Mouse (Mus musculus) limb, embryonic 12.5 days (tissue): ENCODE data around the gene AU018091. TPM values are rescaled to one million over a fixed set of nuclear protein-coding genes. Genes with fewer than 3 reads are reported as not detected.
"Not testable (repeated sequence)": the region's sequence is repeated elsewhere in the genome, so short reads cannot be mapped to it uniquely, and the experiment has no call there.

Experiments used
- ATAC-seq: fragments of 200-750 bp; cut with Nextera tagmentation; 2 replicates; pipeline ENCODE4 v1.8.0; 2017; ENCODE audit warnings: low read depth, moderate TSS enrichment; ENCODE audit not compliant: insufficient number of reproducible peaks, insufficient read depth, low FRiP score, low TSS enrichment
- H3K27ac ChIP-seq: fragments of 300-500 bp; sonication (generic); 2 replicates; pipeline ENCODE4 v1.5.1; 2016; ENCODE audit warnings: mild to moderate bottlenecking, moderate library complexity
- H3K27me3 ChIP-seq: fragments of 300-500 bp; sonication (generic); 2 replicates; pipeline ENCODE4 v1.6.1; 2016; ENCODE audit warnings: mild to moderate bottlenecking, moderate library complexity
- H3K36me3 ChIP-seq: fragments of 300-500 bp; sonication (generic); 2 replicates; pipeline ENCODE4 v1.6.1; 2016; ENCODE audit warnings: mild to moderate bottlenecking, moderate library complexity
- H3K4me1 ChIP-seq: fragments of 300-500 bp; sonication (generic); replicated peaks from 2 replicates; pipeline ENCODE4 v1.6.1; 2016
- H3K4me2 ChIP-seq: fragments of 300-500 bp; sonication (generic); 2 replicates; pipeline ENCODE4 v1.6.1; 2016; ENCODE audit warnings: mild to moderate bottlenecking, moderate library complexity
- H3K4me3 ChIP-seq: fragments of 300-500 bp; sonication (generic); replicated peaks from 2 replicates; pipeline ENCODE4 v1.5.1; 2016; ENCODE audit warnings: mild to moderate bottlenecking
- H3K9ac ChIP-seq: fragments of 300-500 bp; sonication (generic); replicated peaks from 2 replicates; pipeline ENCODE4 v1.6.1; 2016; ENCODE audit warnings: mild to moderate bottlenecking, moderate library complexity
- H3K9me3 ChIP-seq: fragments of 300-500 bp; sonication (generic); 2 replicates; pipeline ENCODE4 v1.6.1; 2016; ENCODE audit warnings: mild to moderate bottlenecking, moderate library complexity
- WGBS: fragments of 180-500 bp; shearing (Covaris S2); methylation state at CpG from one replicate; pipeline ENCODE4 v1.1.7; 2016; 5-methylcytosine and 5-hydroxymethylcytosine counted together
- polyA plus RNA-seq: library from polyadenylated mRNA; unstranded; fragments of >200 nt; fragmentation: Nextera tagmentation; extraction: Ambion mirVana; gene quantifications from 2 replicates; pipeline ENCODE4 v1.2.1, GENCODE M21; 2016

The AU018091 gene
- polyA plus RNA-seq, 1 experiment from 2014 or later, result 0.54 TPM

DNA sequence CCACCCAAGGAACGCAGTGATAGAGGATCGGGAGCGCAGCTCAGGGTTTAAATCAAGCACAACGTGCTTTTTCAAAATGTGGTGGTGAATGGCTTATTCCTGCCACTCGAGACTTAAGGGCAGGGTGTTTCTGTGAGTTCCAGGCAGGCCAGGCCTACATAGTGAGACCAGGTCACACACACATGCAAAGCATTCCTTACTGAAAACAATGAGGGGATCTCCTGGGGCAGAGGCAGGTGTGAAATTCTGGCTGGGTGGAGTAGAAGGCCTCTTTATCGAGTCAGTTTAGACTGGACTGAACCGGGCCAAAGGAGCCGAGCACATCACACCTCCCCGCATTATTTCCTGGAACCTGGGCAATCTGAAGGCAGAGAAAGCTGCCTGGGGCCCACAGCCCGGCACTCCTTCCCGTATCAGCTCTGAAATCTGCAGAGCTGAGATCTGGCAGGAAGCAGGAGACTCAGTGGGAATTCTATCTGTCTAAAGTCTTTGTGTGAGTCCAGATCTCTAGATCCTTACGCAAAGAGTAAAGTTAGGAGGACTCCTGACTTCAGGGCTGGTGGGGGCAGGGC, 32.2 kb upstream of the AU018091 start:
- no peaks in the 10 kb centered on the region for H3K9me3 ChIP-seq
- no peaks in the 10 kb centered on the region; the same call in 1 of the 2 replicates for H3K4me1 ChIP-seq
- H3K4me3 ChIP-seq, result no peak overlapping the region
- no peak overlapping the region for H3K27ac ChIP-seq
- H3K27me3 ChIP-seq, result no peaks in the 10 kb centered on the region
- ATAC-seq, result no peak
- no peaks in the 10 kb centered on the region for H3K36me3 ChIP-seq
- no peak overlapping the region for H3K9ac ChIP-seq
- no peak overlapping the region for H3K4me2 ChIP-seq
- WGBS, result 22% methylated on average over 12 of the region's 12 CpGs

DNA sequence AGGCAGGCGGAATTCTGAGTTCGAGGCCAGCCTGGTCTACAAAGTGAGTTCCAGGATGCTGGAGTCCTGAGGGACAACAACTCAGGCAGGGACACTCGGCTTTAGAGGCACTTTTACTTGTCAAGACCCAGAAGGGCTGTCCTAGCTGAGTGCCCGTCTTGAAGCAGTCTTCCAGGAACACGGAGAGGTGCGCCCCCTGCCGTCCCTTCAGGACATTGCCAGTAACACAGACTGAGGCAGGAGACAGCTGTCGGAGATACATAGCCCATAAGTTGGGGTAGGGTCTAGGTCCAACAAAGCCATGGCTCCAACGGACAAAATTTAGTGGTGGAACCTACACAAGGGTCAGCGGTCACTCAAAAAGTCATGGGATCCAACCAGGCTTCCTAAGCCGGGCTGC, 29.9 kb upstream of the AU018091 start:
- ATAC-seq, result no peak

DNA sequence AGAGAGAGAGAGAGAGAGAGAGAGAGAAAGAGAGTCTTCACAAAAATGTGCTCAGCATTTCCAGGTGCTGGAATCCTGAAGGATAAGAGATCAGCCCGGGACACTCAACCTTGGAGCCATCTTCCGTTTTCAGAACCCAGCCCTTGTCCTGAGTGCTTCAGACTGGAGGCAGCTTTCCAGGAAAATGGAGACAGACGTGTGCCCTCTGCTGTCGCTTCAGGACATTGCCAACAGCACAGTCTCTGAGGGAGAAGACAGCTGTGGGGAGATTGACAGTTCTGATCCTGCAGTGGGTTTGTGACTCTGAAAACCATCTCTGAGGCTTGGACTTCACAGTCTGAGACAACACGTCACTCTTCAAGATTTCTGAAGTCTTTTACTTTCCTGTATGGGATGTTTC, 26.8 kb upstream of the AU018091 start:
- no peaks in the 10 kb centered on the region for H3K4me1 ChIP-seq
- no peaks in the 10 kb centered on the region for H3K36me3 ChIP-seq
- H3K27me3 ChIP-seq, result no peaks in the 10 kb centered on the region
- no peak overlapping the region for H3K27ac ChIP-seq
- 68% methylated on average over 5 of the region's 5 CpGs for WGBS
- no peaks in the 10 kb centered on the region for H3K9me3 ChIP-seq
- no peak for ATAC-seq
- no peak overlapping the region for H3K4me2 ChIP-seq
- H3K9ac ChIP-seq, result no peak overlapping the region
- no peak overlapping the region for H3K4me3 ChIP-seq

More for the DNA sequence above, 29.9 kb upstream of the AU018091 start:
- H3K9me3 ChIP-seq, result no peaks in the 10 kb centered on the region
- H3K36me3 ChIP-seq, result no peaks in the 10 kb centered on the region
- no peak overlapping the region for H3K4me3 ChIP-seq
- no peaks in the 10 kb centered on the region for H3K27me3 ChIP-seq
- H3K4me2 ChIP-seq, result no peak overlapping the region
- 47% methylated on average over 11 of the region's 11 CpGs for WGBS
- no peak overlapping the region for H3K27ac ChIP-seq
- H3K9ac ChIP-seq, result no peak overlapping the region
- no peaks in the 10 kb centered on the region; the same call in 1 of the 2 replicates for H3K4me1 ChIP-seq

- H3K9ac ChIP-seq, result no peak overlapping the region
Observed at GRCm38 (mm10) chr7:3194531-3194930, 25.5 kb upstream of the AU018091 start.

DNA sequence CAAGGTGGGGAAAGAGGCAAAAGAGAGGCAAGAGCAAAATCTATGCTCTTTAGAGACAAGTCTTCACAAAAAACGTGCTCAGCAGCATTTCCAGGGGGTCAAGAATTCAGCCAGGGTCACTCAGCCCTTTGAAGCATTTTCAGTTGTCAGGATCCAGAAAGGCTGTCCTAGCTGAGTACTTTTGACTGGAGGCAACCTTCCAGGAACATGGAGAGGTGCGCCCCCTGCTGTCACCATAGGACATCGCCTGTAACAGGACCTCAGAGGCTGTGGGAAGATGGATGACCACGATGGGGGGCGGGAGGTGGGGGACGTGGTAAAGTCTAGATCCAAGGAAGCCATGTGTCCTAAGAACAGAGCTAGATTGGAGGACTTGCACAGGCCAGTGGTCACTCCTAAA, 24.9 kb upstream of the AU018091 start:
- Histone ChIP-seq H3K4me3 (no peak overlapping the region), H3K4me2 (no peak overlapping the region), H3K27ac (no peak overlapping the region), H3K4me1 (no peaks in the 10 kb centered on the region), H3K9ac (no peak overlapping the region), H3K36me3 (no peaks in the 10 kb centered on the region), H3K9me3 (no peaks in the 10 kb centered on the region), H3K27me3 (no peaks in the 10 kb centered on the region)
- 16% methylated on average over 6 of the region's 6 CpGs for WGBS
- no peak for ATAC-seq

More at GRCm38 (mm10) chr7:3194531-3194930, 25.5 kb upstream of the AU018091 start:
- Histone ChIP-seq H3K4me2 (no peak overlapping the region), H3K9me3 (no peaks in the 10 kb centered on the region), H3K27me3 (no peaks in the 10 kb centered on the region), H3K36me3 (no peaks in the 10 kb centered on the region), H3K27ac (no peak overlapping the region), H3K4me1 (no peaks in the 10 kb centered on the region), H3K4me3 (no peak overlapping the region)
- WGBS, result 87% methylated on average over 4 of the region's 4 CpGs
- ATAC-seq, result no peak

- WGBS, result 84% methylated on average over 4 of the region's 4 CpGs
- H3K36me3 ChIP-seq, result no peaks in the 10 kb centered on the region
- ATAC-seq, result no peak
Observed at GRCm38 (mm10) chr7:3193049-3193632, 24.1 kb upstream of the AU018091 start.

DNA sequence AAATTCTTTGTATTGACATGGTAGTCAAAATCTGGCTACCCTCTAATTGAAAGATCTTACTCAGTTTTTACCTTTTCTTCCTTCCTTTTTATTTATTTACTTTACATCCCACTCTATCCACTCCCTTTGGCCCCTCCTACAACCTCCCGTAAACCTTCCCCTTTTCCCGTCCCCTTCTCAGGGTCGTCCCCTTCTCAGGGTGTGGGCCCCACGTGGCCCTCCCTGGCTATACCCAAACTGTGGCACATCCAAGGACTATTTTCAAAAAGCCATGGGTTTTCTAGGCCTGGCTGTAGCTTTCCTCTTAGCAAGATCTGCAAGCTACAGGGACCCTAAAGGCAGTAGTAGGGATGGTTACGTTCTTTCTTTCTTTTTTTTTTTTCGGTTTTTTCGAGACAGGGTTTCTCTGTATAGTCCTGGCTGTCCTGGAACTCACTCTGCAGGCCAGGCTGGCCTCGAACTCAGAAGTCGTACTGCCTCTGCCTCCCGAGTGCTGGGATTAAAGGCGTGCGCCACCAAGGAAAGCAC, 23.0 kb upstream of the AU018091 start:
- no peaks in the 10 kb centered on the region for H3K36me3 ChIP-seq
- H3K9ac ChIP-seq, result no peak overlapping the region

More at GRCm38 (mm10) chr7:3193049-3193632, 24.1 kb upstream of the AU018091 start:
- Histone ChIP-seq H3K4me3 (no peak overlapping the region), H3K4me2 (no peak overlapping the region), H3K27ac (no peak overlapping the region), H3K27me3 (no peaks in the 10 kb centered on the region), H3K4me1 (no peaks in the 10 kb centered on the region), H3K9me3 (no peaks in the 10 kb centered on the region), H3K9ac (no peak overlapping the region)

GRCm38 (mm10) chr7:3186726-3187125, 17.7 kb upstream of the AU018091 start:
- H3K9ac ChIP-seq, H3K4me3 ChIP-seq, H3K27me3 ChIP-seq, H3K4me1 ChIP-seq, H3K27ac ChIP-seq, H3K36me3 ChIP-seq, H3K9me3 ChIP-seq, H3K4me2 ChIP-seq, ATAC-seq: not testable (repeated sequence)
- 77% methylated on average over 2 of the region's 2 CpGs for WGBS

More for the DNA sequence above, 23.0 kb upstream of the AU018091 start:
- ATAC-seq, result no peak
- no peak overlapping the region for H3K27ac ChIP-seq
- no peak overlapping the region for H3K4me3 ChIP-seq
- no peaks in the 10 kb centered on the region for H3K27me3 ChIP-seq
- no peaks in the 10 kb centered on the region for H3K9me3 ChIP-seq
- WGBS, result 91% methylated on average over 12 of the region's 12 CpGs
- H3K4me2 ChIP-seq, result no peak overlapping the region
- H3K4me1 ChIP-seq, result no peaks in the 10 kb centered on the region

- no peaks in the 10 kb centered on the region for H3K9me3 ChIP-seq
- no peak overlapping the region for H3K4me2 ChIP-seq
- H3K36me3 ChIP-seq, result no peaks in the 10 kb centered on the region
- H3K4me3 ChIP-seq, result no peak overlapping the region
- WGBS, result no CpG with 5 or more reads among the region's 1 CpGs
- no peaks in the 10 kb centered on the region for H3K27me3 ChIP-seq
- no peak overlapping the region for H3K27ac ChIP-seq
- no peaks in the 10 kb centered on the region for H3K4me1 ChIP-seq
- no peak for ATAC-seq
- H3K9ac ChIP-seq, result no peak overlapping the region
Observed at GRCm38 (mm10) chr7:3186136-3186535, 17.1 kb upstream of the AU018091 start.

DNA sequence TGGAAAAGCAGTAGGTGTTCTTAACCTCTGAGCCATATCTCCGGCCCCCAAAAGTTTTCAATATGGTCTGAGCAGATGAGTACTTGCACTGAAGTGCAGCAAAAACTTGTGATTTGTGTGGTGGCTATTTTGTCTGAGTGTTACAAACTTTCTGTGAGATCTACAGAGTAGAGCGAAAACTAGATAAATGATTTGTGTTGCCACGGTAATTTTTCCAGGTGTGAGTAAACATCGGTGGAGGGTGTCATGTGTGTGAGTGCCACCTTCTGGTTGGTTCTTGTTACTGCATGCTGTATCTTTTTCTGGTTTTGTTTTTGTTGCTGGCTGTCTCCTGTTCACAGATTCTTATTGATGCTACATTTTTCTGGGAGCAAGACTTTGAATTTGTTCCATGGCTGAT, 15.4 kb upstream of the AU018091 start:
- Histone ChIP-seq H3K4me3 (no peak overlapping the region), H3K27ac (no peak overlapping the region), H3K36me3 (no peaks in the 10 kb centered on the region), H3K4me2 (no peak overlapping the region), H3K4me1 (no peaks in the 10 kb centered on the region), H3K27me3 (no peaks in the 10 kb centered on the region), H3K9me3 (no peaks in the 10 kb centered on the region), H3K9ac (no peak overlapping the region)
- WGBS, result 41% methylated on average over 4 of the region's 4 CpGs
- no peak for ATAC-seq

GRCm38 (mm10) chr7:3180958-3181357, 12.0 kb upstream of the AU018091 start:
- H3K4me1 ChIP-seq, H3K9ac ChIP-seq, H3K4me3 ChIP-seq, H3K27ac ChIP-seq, ATAC-seq, H3K27me3 ChIP-seq, H3K4me2 ChIP-seq, H3K9me3 ChIP-seq, H3K36me3 ChIP-seq: not testable (repeated sequence)
- 86% methylated on average over 21 of the region's 24 CpGs for WGBS

GRCm38 (mm10) chr7:3168296-3168695, 707 bp downstream of the AU018091 start:
- no peak overlapping the region for H3K9ac ChIP-seq
- H3K36me3 ChIP-seq, result no peaks in the 10 kb centered on the region
- H3K4me1 ChIP-seq, result no peaks in the 10 kb centered on the region
- H3K4me2 ChIP-seq, result no peak overlapping the region
- H3K4me3 ChIP-seq, result no peak overlapping the region
- H3K27ac ChIP-seq, result no peak overlapping the region
- H3K9me3 ChIP-seq, result no peaks in the 10 kb centered on the region
- no peak for ATAC-seq
- WGBS, result 94% methylated on average over 1 of the region's 1 CpGs
- no peaks in the 10 kb centered on the region for H3K27me3 ChIP-seq
